8 mouse cellular contexts compared by ENCODE assay signal in genomic region chr9:15238297-15238990, GRCm38 (mm10). TPM values are rescaled to one million over a fixed set of nuclear protein-coding genes. Genes with fewer than 3 reads are reported as not detected.
DNase-seq lines count a peak whose midpoint lies in the region; ATAC-seq and TF ChIP-seq lines count a peak whose summit lies in the region.

No protein-coding gene starts in this region.

- H3K27ac ChIP-seq in neural tube, embryonic 11.5 days (ENCODE audit: low read depth, low read length) = no peak overlapping the region
- no peak overlapping the region for H3K27ac ChIP-seq in forebrain, embryonic 16.5 days (ENCODE audit: low read length)
- H3K27ac ChIP-seq in liver, embryonic 11.5 days (ENCODE audit: low read depth, low read length) = no peak overlapping the region
- H3K27ac ChIP-seq in stomach, postnatal 0 days (replicated peaks) = peak overlapping the region; percentile 88

- 0 out of 2 replicates have a peak, but pooled peaks cover 2% of the 10 kb centered on the region for H3K4me1 ChIP-seq in neural tube, embryonic 11.5 days (ENCODE audit: control insufficient read depth, insufficient read depth, low read length)
- H3K4me1 ChIP-seq in forebrain, embryonic 16.5 days (replicated peaks; ENCODE audit: control insufficient read depth, insufficient read depth, low read length) = peaks cover 11% of the 10 kb centered on the region
- peaks cover 2% of the 10 kb centered on the region; the same call in 1 of the 2 replicates for H3K4me1 ChIP-seq in liver, embryonic 11.5 days (replicated peaks; ENCODE audit: control insufficient read depth, insufficient read depth, low read length)
- H3K4me1 ChIP-seq in stomach, postnatal 0 days (replicated peaks; ENCODE audit: control insufficient read depth, insufficient read depth) = no peaks in the 10 kb centered on the region; the same call in 1 of the 2 replicates

- peak overlapping the region; percentile 42 for H3K4me3 ChIP-seq in neural tube, embryonic 11.5 days (ENCODE audit: low read depth, low read length)
- H3K4me3 ChIP-seq in forebrain, embryonic 16.5 days (replicated peaks; ENCODE audit: low read length) = peak overlapping the region; percentile 55
- H3K4me3 ChIP-seq in liver, embryonic 11.5 days (ENCODE audit: low read depth, low read length) = peak overlapping the region; percentile 52
- H3K4me3 ChIP-seq in stomach, postnatal 0 days (ENCODE audit: low read depth, low read length) = peak overlapping the region; percentile 52

- TF ChIP-seq CTCF in stomach, postnatal 0 days (IDR thresholded peaks at IDR 0.05; ENCODE audit: low read depth) = no peak

- WGBS in neural tube, embryonic 11.5 days = 53% methylated on average over 16 of the region's 16 CpGs
- 68% methylated on average over 16 of the region's 16 CpGs for WGBS in forebrain, embryonic 16.5 days
- WGBS in liver, embryonic 11.5 days = 62% methylated on average over 16 of the region's 16 CpGs
- WGBS in stomach, postnatal 0 days = 59% methylated on average over 16 of the region's 16 CpGs

- no peaks in the 10 kb centered on the region for H3K9me3 ChIP-seq in neural tube, embryonic 11.5 days (ENCODE audit: control insufficient read depth, low read length)
- H3K9me3 ChIP-seq in forebrain, embryonic 16.5 days (ENCODE audit: control insufficient read depth, low read length) = no peaks in the 10 kb centered on the region
- H3K9me3 ChIP-seq in liver, embryonic 11.5 days (ENCODE audit: control insufficient read depth, low read length) = no peaks in the 10 kb centered on the region
- no peaks in the 10 kb centered on the region for H3K9me3 ChIP-seq in stomach, postnatal 0 days (ENCODE audit: control insufficient read depth, low read length)

- H3K4me2 ChIP-seq in neural tube, embryonic 11.5 days (ENCODE audit: low read depth) = peak overlapping the region; percentile 81
- peak overlapping the region; percentile 79 for H3K4me2 ChIP-seq in forebrain, embryonic 16.5 days (ENCODE audit: low read length)
- H3K4me2 ChIP-seq in liver, embryonic 11.5 days = peak overlapping the region; percentile 83
- peak overlapping the region; percentile 86 for H3K4me2 ChIP-seq in stomach, postnatal 0 days (replicated peaks; ENCODE audit: low read depth)

- peak overlapping the region; percentile 70 for H3K9ac ChIP-seq in neural tube, embryonic 11.5 days (ENCODE audit: low read length)
- H3K9ac ChIP-seq in forebrain, embryonic 16.5 days (replicated peaks; ENCODE audit: low read depth, low read length) = peak overlapping the region; percentile 79
- no peak overlapping the region; the same call in 1 of the 2 replicates for H3K9ac ChIP-seq in liver, embryonic 11.5 days (ENCODE audit: low read depth, low read length)
- H3K9ac ChIP-seq in stomach, postnatal 0 days (ENCODE audit: low read length) = peak overlapping the region; percentile 76; the same call in 1 of the 2 replicates

- 0 out of 2 replicates have a peak, but pooled peaks have one; percentile 13 for ATAC-seq in neural tube, embryonic 11.5 days (ENCODE audit: insufficient read depth, low FRiP score, low TSS enrichment)
- ATAC-seq in forebrain, embryonic 16.5 days = peak; percentile 6; the same call in 1 of the 2 replicates
- ATAC-seq in liver, embryonic 11.5 days (replicated peaks; ENCODE audit: low FRiP score) = 0 out of 2 replicates have a peak, but pooled peaks have one; percentile 10
- ATAC-seq in stomach, postnatal 0 days (ENCODE audit: low FRiP score, low TSS enrichment) = peak; percentile 66

- no peaks in the 10 kb centered on the region for H3K36me3 ChIP-seq in neural tube, embryonic 11.5 days (ENCODE audit: control insufficient read depth, insufficient read depth, low read length)
- H3K36me3 ChIP-seq in forebrain, embryonic 16.5 days (ENCODE audit: control insufficient read depth, insufficient read depth) = no peaks in the 10 kb centered on the region
- H3K36me3 ChIP-seq in liver, embryonic 11.5 days (ENCODE audit: control insufficient read depth, insufficient read depth, low read length) = no peaks in the 10 kb centered on the region
- no peaks in the 10 kb centered on the region for H3K36me3 ChIP-seq in stomach, postnatal 0 days (ENCODE audit: control insufficient read depth, insufficient read depth, low read length)

- DNase-seq in neural tube, embryonic 11.5 days (ENCODE audit: low spot score) = no peak
- DNase-seq in neural tube, embryonic 10.5 days (ENCODE audit: extremely low spot score, low spot score) = no peak
- peak; percentile 28 for DNase-seq in liver, embryonic 11.5 days (ENCODE audit: low spot score)
- peak; percentile 41 for DNase-seq in stomach, postnatal 0 days (ENCODE audit: low spot score)
- no peak for DNase-seq in ovary, adult 18-20 months (ENCODE audit: low spot score)
- DNase-seq in spleen, postnatal 4 days (ENCODE audit: low spot score in 2 of 2) = no peak
- DNase-seq in cerebellum, adult 9-10 months = no peak

- H3K27me3 ChIP-seq in neural tube, embryonic 11.5 days (ENCODE audit: control insufficient read depth, insufficient read depth, low read length) = no peaks in the 10 kb centered on the region
- no peaks in the 10 kb centered on the region for H3K27me3 ChIP-seq in forebrain, embryonic 16.5 days (replicated peaks; ENCODE audit: control insufficient read depth, insufficient read depth, low read length)
- peaks cover 4% of the 10 kb centered on the region for H3K27me3 ChIP-seq in liver, embryonic 11.5 days (replicated peaks; ENCODE audit: control insufficient read depth, insufficient read depth, low read length)
- H3K27me3 ChIP-seq in stomach, postnatal 0 days (ENCODE audit: control insufficient read depth, insufficient read depth, low read length) = no peaks in the 10 kb centered on the region

- no peak for TF ChIP-seq EP300 in stomach, postnatal 0 days (optimal IDR thresholded peaks at IDR 0.05)

RNA-seq across cellular contexts. Expression of gene Vstm5, which starts 0.4 kb away (rescaled TPM):
- 2.9 and 3.0 TPM in 2 replicates for polyA plus RNA-seq in neural tube, embryonic 11.5 days (2014; fragmentation: Nextera tagmentation; extraction: Ambion mirVana)
- polyA plus RNA-seq in forebrain, embryonic 16.5 days (2015; fragmentation: Nextera tagmentation; extraction: Ambion mirVana) = 6.2 and 12.1 TPM in 2 replicates
- 0.84 and 1.4 TPM in 2 replicates for polyA plus RNA-seq in liver, embryonic 11.5 days (2014; fragmentation: Nextera tagmentation; extraction: Ambion mirVana)
- polyA plus RNA-seq in stomach, postnatal 0 days (2015; fragmentation: Nextera tagmentation; extraction: Ambion mirVana) = 19.5 and 20.4 TPM in 2 replicates

RNA-seq across cellular contexts. Expression of gene Med17, which starts 41.3 kb away (rescaled TPM):
- 47.9 and 52.4 TPM in 2 replicates for polyA plus RNA-seq in neural tube, embryonic 11.5 days (2014; fragmentation: Nextera tagmentation; extraction: Ambion mirVana)
- polyA plus RNA-seq in forebrain, embryonic 16.5 days (2015; fragmentation: Nextera tagmentation; extraction: Ambion mirVana) = 34.9 and 45.8 TPM in 2 replicates
- polyA plus RNA-seq in liver, embryonic 11.5 days (2014; fragmentation: Nextera tagmentation; extraction: Ambion mirVana) = 41.9 and 47.3 TPM in 2 replicates
- 18.5 and 20.0 TPM in 2 replicates for polyA plus RNA-seq in stomach, postnatal 0 days (2015; fragmentation: Nextera tagmentation; extraction: Ambion mirVana)

Comparison
In these comparisons a context has a peak if more than half of its experiments do, and no peak if none do; other contexts are left out.
1. ATAC-seq: peak in every context shown above with its lines; median percentile 66 in stomach, postnatal 0 days; 13 in neural tube, embryonic 11.5 days; 10 in liver, embryonic 11.5 days; 6 in forebrain, embryonic 16.5 days.
2. DNase-seq: peak in liver, embryonic 11.5 days (single experiment) and stomach, postnatal 0 days (single experiment); none in neural tube, embryonic 11.5 days (single experiment), neural tube, embryonic 10.5 days (single experiment), ovary, adult 18-20 months (single experiment), spleen, postnatal 4 days (0 of 2) and cerebellum, adult 9-10 months (single experiment).
3. Peak in every context shown above with its lines, with median percentiles within 50 percentile points of each other: H3K4me2 ChIP-seq and H3K4me3 ChIP-seq.